Mouse (Mus musculus) thymus, postnatal 4 days (tissue): Measurements from ENCODE around the gene Mbl2.
"Not testable (repeated sequence)": the region's sequence is repeated elsewhere in the genome, so short reads cannot be mapped to it uniquely, and the experiment has no call there.

ENCODE experiments used
- DNase-seq: peaks from one replicate; pipeline ENCODE4 v3.0.0; 2021

Gene Mbl2

GRCm38 (mm10) chr19:30232691-30233090 lies at the start of gene Mbl2:
Gene Mbl2, plus strand, starts transcription at chr19:30232942.
- no peak for DNase-seq

- no peak for DNase-seq
Measured at GRCm38 (mm10) chr19:30185536-30185935, 47.2 kb upstream of the Mbl2 start.

GRCm38 (mm10) chr19:30187232-30187631 lies 45.5 kb upstream of the Mbl2 start:
- DNase-seq: no peak

- no peak for DNase-seq
Measured at GRCm38 (mm10) chr19:30194999-30195398, 37.7 kb upstream of the Mbl2 start.

GRCm38 (mm10) chr19:30202177-30202576 lies 30.6 kb upstream of the Mbl2 start:
- DNase-seq: no peak

- peak; percentile 46 for DNase-seq
Measured at GRCm38 (mm10) chr19:30205159-30205816, 27.5 kb upstream of the Mbl2 start.

- DNase-seq: no peak
Measured at GRCm38 (mm10) chr19:30205874-30206273, 26.9 kb upstream of the Mbl2 start.

GRCm38 (mm10) chr19:30206981-30207380 lies 25.8 kb upstream of the Mbl2 start:
- DNase-seq: no peak

GRCm38 (mm10) chr19:30209006-30209405 lies 23.7 kb upstream of the Mbl2 start:
- DNase-seq: not testable (repeated sequence)

GRCm38 (mm10) chr19:30214026-30214425 lies 18.7 kb upstream of the Mbl2 start:
- no peak for DNase-seq

- not testable (repeated sequence) for DNase-seq
Measured at GRCm38 (mm10) chr19:30215736-30216135, 17.0 kb upstream of the Mbl2 start.

- no peak for DNase-seq
Measured at GRCm38 (mm10) chr19:30216186-30216585, 16.6 kb upstream of the Mbl2 start.

GRCm38 (mm10) chr19:30217335-30217734 lies 15.4 kb upstream of the Mbl2 start:
- DNase-seq: peak; percentile 66

- not testable (repeated sequence) for DNase-seq
Measured at GRCm38 (mm10) chr19:30222593-30222992, 10.1 kb upstream of the Mbl2 start.

- no peak for DNase-seq
Measured at GRCm38 (mm10) chr19:30229477-30229876, 3.3 kb upstream of the Mbl2 start.

GRCm38 (mm10) chr19:30234416-30234815 lies 1.7 kb downstream of the Mbl2 start:
- DNase-seq: no peak

GRCm38 (mm10) chr19:30247359-30247758 lies 14.6 kb downstream of the Mbl2 start:
- DNase-seq: peak; percentile 61

- DNase-seq: peak; percentile 63
Measured at GRCm38 (mm10) chr19:30248822-30249221, 16.1 kb downstream of the Mbl2 start.

GRCm38 (mm10) chr19:30252253-30252652 lies 19.5 kb downstream of the Mbl2 start:
- DNase-seq: no peak

GRCm38 (mm10) chr19:30256339-30256738 lies 23.6 kb downstream of the Mbl2 start:
- no peak for DNase-seq

- no peak for DNase-seq
Measured at GRCm38 (mm10) chr19:30281125-30281524, 48.4 kb downstream of the Mbl2 start.

GRCm38 (mm10) chr19:30287899-30288490 lies 55.3 kb downstream of the Mbl2 start:
- no peak for DNase-seq
